Mouse (Mus musculus): Measurements from ENCODE around the gene Myh14. TPM values are rescaled to one million over a fixed set of nuclear protein-coding genes. Genes with fewer than 3 reads are reported as not detected.

Myh14 gene
- polyA plus RNA-seq, 1 experiment: not detected

DNA sequence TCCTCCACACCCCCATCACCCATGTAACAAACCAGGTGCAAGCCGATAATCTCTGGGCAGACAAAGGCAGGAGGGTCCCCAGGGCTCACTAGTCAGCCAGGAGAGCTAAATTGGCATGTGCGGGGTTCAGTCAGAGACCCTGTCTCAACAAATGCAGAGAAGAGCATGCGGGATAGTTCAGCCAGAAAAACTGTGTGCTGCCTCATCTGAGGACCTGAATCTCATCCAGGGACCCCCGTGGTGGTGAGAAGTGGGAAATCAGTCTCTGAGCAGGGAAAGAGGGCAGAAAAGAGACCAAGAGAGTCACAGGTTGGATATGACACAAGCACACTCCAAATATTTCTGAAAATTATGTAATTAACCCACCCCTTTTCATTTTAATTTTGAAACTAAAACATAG, 5.5 kb upstream of the Myh14 start:
- no peak overlapping the region for H3K4me3 ChIP-seq (ENCODE audit: insufficient read depth, low read depth, low read length)
- TF ChIP-seq POLR2A (IDR thresholded peaks at IDR 0.05; ENCODE audit: insufficient read depth, low read depth, low read length) (no peak), CTCF (IDR thresholded peaks at IDR 0.05; ENCODE audit: insufficient read depth, low read depth, low read length) (no peak)
- H3K27ac ChIP-seq (ENCODE audit: insufficient read depth, low read depth, low read length): peak overlapping the region; percentile 34; the same call in 1 of the 2 replicates
- WGBS: 17% methylated on average over 4 of the region's 4 CpGs
- peaks cover 8% of the 10 kb centered on the region for H3K4me1 ChIP-seq (ENCODE audit: control insufficient read depth, insufficient read depth, low read length)

DNA sequence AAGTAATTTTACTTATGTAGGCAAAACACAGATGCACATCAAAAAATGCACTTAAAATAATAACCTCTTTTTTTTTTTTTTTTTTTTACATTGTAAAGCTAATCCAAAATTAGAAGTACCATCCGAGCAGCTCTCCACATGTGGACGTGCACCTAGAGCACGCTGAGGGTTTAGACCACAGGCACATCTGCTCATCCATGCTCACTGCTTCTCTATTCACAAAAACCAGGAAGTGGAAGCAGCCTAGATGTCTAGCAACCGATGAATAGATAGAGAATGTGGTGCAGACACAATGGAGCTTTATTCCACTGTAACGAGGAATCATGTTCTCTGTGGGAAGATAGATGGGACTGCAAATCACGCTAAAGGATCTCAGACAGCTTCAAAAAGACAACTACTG, 4.5 kb upstream of the Myh14 start:
- TF ChIP-seq CTCF (IDR thresholded peaks at IDR 0.05; ENCODE audit: insufficient read depth, low read depth, low read length) (no peak), POLR2A (IDR thresholded peaks at IDR 0.05; ENCODE audit: insufficient read depth, low read depth, low read length) (no peak)
- WGBS: 58% methylated on average over 6 of the region's 6 CpGs
- peaks cover 18% of the 10 kb centered on the region for H3K4me1 ChIP-seq (ENCODE audit: control insufficient read depth, insufficient read depth, low read length)
- H3K27ac ChIP-seq (ENCODE audit: insufficient read depth, low read depth, low read length): no peak overlapping the region
- no peak overlapping the region for H3K4me3 ChIP-seq (ENCODE audit: insufficient read depth, low read depth, low read length)

DNA sequence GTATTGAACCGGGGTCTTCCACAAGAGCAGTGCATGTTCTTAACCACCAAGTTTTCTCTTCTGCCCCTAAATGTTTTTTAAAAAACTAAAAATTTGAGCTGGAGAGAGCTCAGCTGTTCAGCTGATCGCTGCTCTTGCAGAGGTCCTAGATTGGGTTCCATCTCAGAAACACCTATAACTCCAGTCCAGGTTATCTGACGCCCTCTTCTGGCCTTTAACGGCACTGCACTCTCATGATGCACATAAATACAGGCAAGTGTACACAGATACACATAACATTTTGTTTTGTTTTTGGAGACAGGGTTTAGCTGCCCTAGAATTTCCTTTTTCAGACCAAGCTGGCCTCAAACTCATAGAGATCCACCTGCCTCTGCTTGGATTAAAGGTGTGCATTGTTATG, 3.9 kb upstream of the Myh14 start:
- H3K4me3 ChIP-seq (ENCODE audit: insufficient read depth, low read depth, low read length): no peak overlapping the region
- H3K27ac ChIP-seq (ENCODE audit: insufficient read depth, low read depth, low read length): no peak overlapping the region
- WGBS: 80% methylated on average over 4 of the region's 4 CpGs
- TF ChIP-seq CTCF (IDR thresholded peaks at IDR 0.05; ENCODE audit: insufficient read depth, low read depth, low read length): no peak
- TF ChIP-seq POLR2A (IDR thresholded peaks at IDR 0.05; ENCODE audit: insufficient read depth, low read depth, low read length): no peak
- peaks cover 18% of the 10 kb centered on the region for H3K4me1 ChIP-seq (ENCODE audit: control insufficient read depth, insufficient read depth, low read length)

DNA sequence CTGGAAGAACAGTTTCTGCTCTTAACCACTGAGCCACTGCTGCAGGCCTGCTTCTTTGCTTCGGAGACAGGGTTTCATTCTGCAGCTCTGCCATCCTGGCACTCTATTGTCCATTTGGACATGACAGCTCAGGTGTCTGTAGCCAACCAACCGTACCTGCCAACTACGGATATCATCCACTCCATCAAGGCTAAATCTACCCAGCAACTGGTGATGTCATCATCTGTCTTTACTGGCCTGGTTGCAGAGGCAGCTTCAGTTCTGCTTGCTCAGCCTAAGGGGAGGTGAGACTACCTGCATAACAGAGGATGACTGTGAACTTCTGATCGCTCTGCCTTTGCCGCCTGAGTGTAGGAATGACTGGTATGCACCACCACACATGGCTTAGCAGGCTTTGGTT, 1.6 kb upstream of the Myh14 start:
- WGBS: 82% methylated on average over 5 of the region's 5 CpGs
- Histone ChIP-seq H3K4me1 (ENCODE audit: control insufficient read depth, insufficient read depth, low read length) (peaks cover 21% of the 10 kb centered on the region), H3K4me3 (ENCODE audit: insufficient read depth, low read depth, low read length) (no peak overlapping the region), H3K27ac (ENCODE audit: insufficient read depth, low read depth, low read length) (no peak overlapping the region)
- TF ChIP-seq CTCF (IDR thresholded peaks at IDR 0.05; ENCODE audit: insufficient read depth, low read depth, low read length): no peak
- TF ChIP-seq POLR2A (IDR thresholded peaks at IDR 0.05; ENCODE audit: insufficient read depth, low read depth, low read length): no peak

GRCm38 (mm10) chr7:44669103-44669502, 1.5 kb downstream of the Myh14 start:
- no peak overlapping the region for H3K27ac ChIP-seq (ENCODE audit: insufficient read depth, low read depth, low read length)
- WGBS: 32% methylated on average over 21 of the region's 21 CpGs
- no peak overlapping the region for H3K4me3 ChIP-seq (ENCODE audit: insufficient read depth, low read depth, low read length)
- H3K4me1 ChIP-seq (ENCODE audit: control insufficient read depth, insufficient read depth, low read length): peaks cover 15% of the 10 kb centered on the region
- TF ChIP-seq POLR2A (IDR thresholded peaks at IDR 0.05; ENCODE audit: insufficient read depth, low read depth, low read length): no peak

GRCm38 (mm10) chr7:44667996-44668738, 2.5 kb downstream of the Myh14 start:
- Histone ChIP-seq H3K4me1 (ENCODE audit: control insufficient read depth, insufficient read depth, low read length) (peaks cover 15% of the 10 kb centered on the region), H3K4me3 (ENCODE audit: insufficient read depth, low read depth, low read length) (no peak overlapping the region), H3K27ac (ENCODE audit: insufficient read depth, low read depth, low read length) (no peak overlapping the region)
- TF ChIP-seq CTCF (IDR thresholded peaks at IDR 0.05; ENCODE audit: insufficient read depth, low read depth, low read length) (no peak), POLR2A (IDR thresholded peaks at IDR 0.05; ENCODE audit: insufficient read depth, low read depth, low read length) (no peak)
- 76% methylated on average over 13 of the region's 13 CpGs for WGBS

GRCm38 (mm10) chr7:44666462-44666861, 4.2 kb downstream of the Myh14 start:
- TF ChIP-seq POLR2A (IDR thresholded peaks at IDR 0.05; ENCODE audit: insufficient read depth, low read depth, low read length) (no peak), CTCF (IDR thresholded peaks at IDR 0.05; ENCODE audit: insufficient read depth, low read depth, low read length) (no peak)
- no peak overlapping the region for H3K27ac ChIP-seq (ENCODE audit: insufficient read depth, low read depth, low read length)
- WGBS: 84% methylated on average over 2 of the region's 2 CpGs
- H3K4me1 ChIP-seq (ENCODE audit: control insufficient read depth, insufficient read depth, low read length): peaks cover 15% of the 10 kb centered on the region
- H3K4me3 ChIP-seq (ENCODE audit: insufficient read depth, low read depth, low read length): no peak overlapping the region

DNA sequence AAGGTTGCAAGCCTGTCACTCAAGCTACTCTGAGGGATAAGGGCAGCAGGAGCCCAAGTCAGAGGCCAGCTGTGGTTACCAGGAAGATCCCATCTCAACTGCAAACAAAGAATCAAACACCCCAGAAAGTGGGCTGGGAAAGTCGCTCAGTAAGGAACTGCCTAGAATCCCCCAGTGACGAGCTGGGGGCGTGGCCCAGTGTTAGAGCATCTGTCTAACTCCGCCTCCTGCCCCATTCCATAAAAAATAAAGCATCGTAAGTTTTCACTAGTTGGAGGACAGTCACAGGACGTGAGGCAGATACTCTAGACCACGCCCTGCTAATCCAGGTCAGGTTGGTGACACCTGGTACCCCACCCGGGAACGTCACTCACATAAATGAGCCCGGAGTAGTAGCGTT, 5.9 kb downstream of the Myh14 start:
- 62% methylated on average over 11 of the region's 11 CpGs for WGBS
- H3K27ac ChIP-seq (ENCODE audit: insufficient read depth, low read depth, low read length): no peak overlapping the region
- no peak overlapping the region for H3K4me3 ChIP-seq (ENCODE audit: insufficient read depth, low read depth, low read length)
- TF ChIP-seq POLR2A (IDR thresholded peaks at IDR 0.05; ENCODE audit: insufficient read depth, low read depth, low read length): no peak
- TF ChIP-seq CTCF (IDR thresholded peaks at IDR 0.05; ENCODE audit: insufficient read depth, low read depth, low read length): no peak
- H3K4me1 ChIP-seq (ENCODE audit: control insufficient read depth, insufficient read depth, low read length): peaks cover 3% of the 10 kb centered on the region; the same call in 1 of the 2 replicates

- TF ChIP-seq CTCF (IDR thresholded peaks at IDR 0.05; ENCODE audit: insufficient read depth, low read depth, low read length) (no peak), POLR2A (IDR thresholded peaks at IDR 0.05; ENCODE audit: insufficient read depth, low read depth, low read length) (no peak)
- Histone ChIP-seq H3K4me3 (ENCODE audit: insufficient read depth, low read depth, low read length) (no peak overlapping the region), H3K27ac (ENCODE audit: insufficient read depth, low read depth, low read length) (no peak overlapping the region), H3K4me1 (ENCODE audit: control insufficient read depth, insufficient read depth, low read length) (no peaks in the 10 kb centered on the region)
- WGBS: 78% methylated on average over 5 of the region's 5 CpGs
These were observed 7.1 kb downstream of the Myh14 start for GRCm38 (mm10) chr7:44663546-44663945.

Data from olfactory bulb, adult 2 months (tissue).